Mouse (Mus musculus) myocyte (in vitro differentiated cells): ENCODE data around the gene Phf21a. TPM values are rescaled to one million over a fixed set of nuclear protein-coding genes. Genes with fewer than 3 reads are reported as not detected.

ENCODE experiments used
- H3K27me3 ChIP-seq: one replicate; pipeline ENCODE4 v1.6.1; 2011; ENCODE audit not compliant: control insufficient read depth, insufficient read depth, insufficient read length
- H3K36me3 ChIP-seq: one replicate; pipeline ENCODE4 v1.6.1; 2011; ENCODE audit not compliant: control insufficient read depth, insufficient read depth
- H3K4me2 ChIP-seq: one replicate; pipeline ENCODE4 v1.6.1; 2011; ENCODE audit warnings: low read depth, control low read depth
- H3K4me3 ChIP-seq: one replicate; pipeline ENCODE4 v1.5.1; 2011; ENCODE audit warnings: mild to moderate bottlenecking, control low read depth, moderate library complexity
- H3K79me2 ChIP-seq: one replicate; pipeline ENCODE4 v1.6.1; 2011; ENCODE audit not compliant: control insufficient read depth, insufficient read depth
- H3ac ChIP-seq: one replicate; pipeline ENCODE4 v1.6.1; 2011; ENCODE audit not compliant: control insufficient read depth, insufficient read length
- CEBPB ChIP-seq: IDR thresholded peaks from 2 replicates; pipeline ENCODE4 v1.6.1; 2011; ENCODE audit warnings: mild to moderate bottlenecking, moderate library complexity; ENCODE audit not compliant: poor library complexity, insufficient read depth, severe bottlenecking
- E2F4 ChIP-seq: IDR thresholded peaks from one replicate; pipeline ENCODE4 v1.6.1; 2011; ENCODE audit warnings: mild to moderate bottlenecking, control low read depth, moderate library complexity; ENCODE audit not compliant: insufficient read depth
- MAX ChIP-seq: IDR thresholded peaks from one replicate; pipeline ENCODE4 v1.6.1; 2011; ENCODE audit warnings: low read depth, mild to moderate bottlenecking, control low read depth
- MYOD1 ChIP-seq, 3 experiments: IDR thresholded peaks; one replicate each; pipeline ENCODE4 v1.6.1; 2011; ENCODE audit warnings: control low read depth in 2 of 3, low read depth in 2 of 3, mild to moderate bottlenecking in 2 of 3, moderate library complexity in 1 of 3; ENCODE audit not compliant: insufficient read length in 2 of 3, control insufficient read depth in 1 of 3
- MYOG ChIP-seq, 3 experiments: IDR thresholded peaks; one replicate each; pipeline ENCODE4 v1.6.1; 2011; ENCODE audit warnings: control low read depth in 2 of 3, low read depth in 2 of 3, mild to moderate bottlenecking in 2 of 3; ENCODE audit not compliant: insufficient read length in 2 of 3, control insufficient read depth in 1 of 3, insufficient read depth in 1 of 3
- POLR2A ChIP-seq: IDR thresholded peaks from one replicate; pipeline ENCODE4 v1.6.1; 2011; ENCODE audit warnings: low read depth, mild to moderate bottlenecking, control low read depth, moderate library complexity; ENCODE audit not compliant: insufficient read length
- POLR2AphosphoS2 ChIP-seq: IDR thresholded peaks from one replicate; pipeline ENCODE4 v1.6.1; 2011; ENCODE audit warnings: low read depth, control low read depth; ENCODE audit not compliant: insufficient read length
- REST ChIP-seq: IDR thresholded peaks from one replicate; pipeline ENCODE4 v1.6.1; 2011; ENCODE audit warnings: mild to moderate bottlenecking, control low read depth, moderate library complexity; ENCODE audit not compliant: insufficient read depth, insufficient read length
- SRF ChIP-seq: IDR thresholded peaks from one replicate; pipeline ENCODE4 v1.6.1; 2011; ENCODE audit warnings: low read depth; ENCODE audit not compliant: control insufficient read depth, insufficient read length
- TCF12 ChIP-seq: IDR thresholded peaks from one replicate; pipeline ENCODE4 v1.6.1; 2011; ENCODE audit warnings: mild to moderate bottlenecking, control low read depth; ENCODE audit not compliant: poor library complexity, insufficient read depth, severe bottlenecking
- TCF3 ChIP-seq: IDR thresholded peaks from one replicate; pipeline ENCODE4 v1.6.1; 2011; ENCODE audit warnings: low read depth, control low read depth; ENCODE audit not compliant: insufficient read length
- USF1 ChIP-seq: IDR thresholded peaks from one replicate; pipeline ENCODE4 v1.6.1; 2011; ENCODE audit warnings: low read depth, mild to moderate bottlenecking, control low read depth, moderate library complexity
- polyA plus RNA-seq: library from polyadenylated mRNA; unstranded; fragments of >200 nt; fragmentation: generic; extraction: Trizol; gene quantifications from one replicate; pipeline ENCODE4 v1.2.1, GENCODE M21; 2012; ENCODE audit warnings: missing spikeins

Gene Phf21a
- polyA plus RNA-seq, 1 experiment: 14.7 TPM

DNA sequence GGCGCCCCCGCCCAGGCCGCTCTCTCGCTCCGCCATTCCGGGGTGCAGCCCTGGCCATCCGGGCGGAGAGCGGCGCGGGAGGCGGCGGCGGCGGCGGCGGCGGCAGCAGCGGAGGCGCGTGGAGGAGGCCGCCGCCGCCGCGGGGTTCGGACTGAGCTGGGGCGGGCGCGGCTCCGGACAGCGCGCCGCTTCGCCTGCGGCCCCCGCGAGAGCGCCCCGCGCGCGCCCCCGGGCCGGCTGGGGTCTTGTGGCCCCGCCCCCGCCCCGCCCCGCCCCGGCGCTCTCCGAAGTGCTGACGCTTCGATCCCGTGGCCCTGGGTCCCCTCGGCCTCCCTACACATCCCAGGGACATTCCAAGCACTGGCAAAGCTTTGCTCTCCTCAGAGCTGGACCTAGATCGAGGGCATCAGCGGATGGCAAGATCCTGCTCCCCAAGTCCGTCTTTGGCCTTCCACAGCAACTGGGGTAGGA is 308.2 kb downstream of the Phf21a start, which contains the start of gene Mapk8ip1:
Mapk8ip1 (minus strand) TSS at position 173 of the 471 bp plus-strand sequence.
- Histone ChIP-seq H3K4me3 (no peak within 1 kb of the TSS), H3K36me3 (peaks cover 3% of the 10 kb centered on the region), H3K4me2 (no peak within 1 kb of the TSS), H3ac (no peak within 1 kb of the TSS), H3K27me3 (peaks cover 29% of the 10 kb centered on the region), H3K79me2 (no peaks in the 10 kb centered on the region)
- TF ChIP-seq MAX (no peak), REST (peak; percentile 67), POLR2A (no peak)

- Histone ChIP-seq H3K79me2 (no peaks in the 10 kb centered on the region), H3K4me2 (no peak overlapping the region), H3K36me3 (peaks cover 7% of the 10 kb centered on the region), H3K27me3 (peaks cover 19% of the 10 kb centered on the region), H3ac (no peak overlapping the region), H3K4me3 (no peak overlapping the region)
- TF ChIP-seq REST (no peak), POLR2AphosphoS2 (no peak), USF1 (no peak), SRF (no peak)
Observed at GRCm38 (mm10) chr2:92402591-92403326, 309.8 kb downstream of the Phf21a start.

DNA sequence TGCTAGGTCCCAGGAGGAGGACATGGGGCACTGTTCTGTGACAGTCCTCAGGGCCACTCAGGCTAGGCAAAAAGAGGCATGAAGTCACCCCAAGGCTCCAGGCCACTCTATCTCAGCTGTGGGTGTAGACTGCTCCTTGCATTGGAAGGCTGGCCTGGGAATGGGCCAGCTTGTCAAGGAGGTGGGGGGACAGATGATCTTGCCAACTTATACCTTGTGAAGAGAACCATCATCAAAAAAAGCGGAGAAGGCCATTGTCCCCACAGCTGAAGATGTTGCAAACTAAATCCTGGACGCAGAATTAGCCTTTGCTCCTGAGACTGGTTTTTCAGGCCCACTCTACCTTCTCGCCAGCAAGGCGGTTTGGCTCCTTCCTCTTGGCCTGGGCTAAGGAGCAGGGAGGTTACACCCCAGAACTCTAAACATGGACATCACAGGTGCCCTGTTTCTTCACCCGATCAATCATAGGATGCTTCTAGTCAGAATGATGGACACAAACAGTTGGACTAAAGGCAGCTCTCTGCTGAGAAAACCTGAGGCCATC is 310.9 kb downstream of the Phf21a start:
- no peaks in the 10 kb centered on the region for H3K79me2 ChIP-seq
- peaks cover 19% of the 10 kb centered on the region for H3K27me3 ChIP-seq
- no peak overlapping the region for H3ac ChIP-seq
- H3K4me2 ChIP-seq: no peak overlapping the region
- peaks cover 10% of the 10 kb centered on the region for H3K36me3 ChIP-seq
- H3K4me3 ChIP-seq: no peak overlapping the region
- no peak for TF ChIP-seq E2F4
- TF ChIP-seq MYOG (IDR thresholded peaks at IDR 0.05; ENCODE audit: control insufficient read depth in 1 of 3, insufficient read depth in 1 of 3, insufficient read length in 2 of 3, low read depth in 2 of 3): no peak
- no peak for TF ChIP-seq CEBPB

GRCm38 (mm10) chr2:92404737-92405136 is 311.8 kb downstream of the Phf21a start:
- H3K4me2 ChIP-seq: no peak overlapping the region
- H3K36me3 ChIP-seq: peaks cover 14% of the 10 kb centered on the region

DNA sequence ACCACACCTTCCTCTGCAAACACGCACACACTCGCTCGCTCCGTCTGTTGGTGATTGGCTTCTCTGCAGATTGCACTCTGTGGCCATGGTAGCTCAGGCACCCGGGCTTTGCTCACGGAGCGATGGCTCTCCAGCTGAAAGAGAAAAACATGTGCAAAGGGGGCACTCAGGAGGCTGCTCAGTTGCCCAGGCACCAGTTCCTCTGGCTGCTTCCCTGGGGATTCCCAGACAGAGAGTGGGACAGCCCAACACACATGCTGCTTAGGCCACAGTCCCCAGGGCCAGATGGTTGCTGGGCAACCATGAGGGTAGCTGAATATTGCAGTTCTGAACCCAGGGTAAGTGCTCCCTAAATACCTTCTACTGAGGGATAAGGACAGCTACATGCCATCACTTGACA is 312.8 kb downstream of the Phf21a start:
- peaks cover 8% of the 10 kb centered on the region for H3K27me3 ChIP-seq
- H3K4me2 ChIP-seq: no peak overlapping the region
- peaks cover 14% of the 10 kb centered on the region for H3K36me3 ChIP-seq
- TF ChIP-seq REST (no peak), POLR2A (no peak), POLR2AphosphoS2 (no peak), MYOG (IDR thresholded peaks at IDR 0.05; ENCODE audit: control insufficient read depth in 1 of 3, insufficient read depth in 1 of 3, insufficient read length in 2 of 3, low read depth in 2 of 3) (no peak), MYOD1 (IDR thresholded peaks at IDR 0.05; ENCODE audit: control insufficient read depth in 1 of 3, insufficient read length in 2 of 3, low read depth in 2 of 3) (no peak), TCF12 (no peak), SRF (no peak), USF1 (no peak), TCF3 (no peak), E2F4 (no peak), CEBPB (no peak), MAX (no peak)
- H3K79me2 ChIP-seq: no peaks in the 10 kb centered on the region
- no peak overlapping the region for H3K4me3 ChIP-seq
- no peak overlapping the region for H3ac ChIP-seq

More at GRCm38 (mm10) chr2:92404737-92405136, 311.8 kb downstream of the Phf21a start:
- TF ChIP-seq MAX: no peak
- TF ChIP-seq REST: no peak
- no peak for TF ChIP-seq MYOD1 (IDR thresholded peaks at IDR 0.05; ENCODE audit: control insufficient read depth in 1 of 3, insufficient read length in 2 of 3, low read depth in 2 of 3)
- TF ChIP-seq SRF: no peak
- TF ChIP-seq TCF12: no peak
- no peak for TF ChIP-seq POLR2AphosphoS2
- no peak for TF ChIP-seq MYOG (IDR thresholded peaks at IDR 0.05; ENCODE audit: control insufficient read depth in 1 of 3, insufficient read depth in 1 of 3, insufficient read length in 2 of 3, low read depth in 2 of 3)
- TF ChIP-seq POLR2A: no peak
- no peak for TF ChIP-seq USF1
- no peak for TF ChIP-seq CEBPB
- no peak for TF ChIP-seq E2F4
- no peak for TF ChIP-seq TCF3
- Histone ChIP-seq H3ac (no peak overlapping the region), H3K4me3 (no peak overlapping the region), H3K27me3 (peaks cover 13% of the 10 kb centered on the region), H3K79me2 (no peaks in the 10 kb centered on the region)
